Mouse (Mus musculus) heart, embryonic 10.5 days (tissue): ENCODE measurements around the gene Sox5. TPM values are rescaled to one million over a fixed set of nuclear protein-coding genes. Genes with fewer than 3 reads are reported as not detected.

Source experiments
- DNase-seq: peaks from one replicate; pipeline ENCODE4 v3.0.0-alpha.2; 2017; ENCODE audit warnings: low spot score
- H3K27ac ChIP-seq: fragments of 300-500 bp; sonication (generic); 2 replicates; pipeline ENCODE4 v1.5.1; 2016; ENCODE audit warnings: mild to moderate bottlenecking
- H3K27me3 ChIP-seq: fragments of 300-500 bp; sonication (generic); 2 replicates; pipeline ENCODE4 v1.6.1; 2016; ENCODE audit warnings: mild to moderate bottlenecking; ENCODE audit not compliant: poor library complexity, insufficient read depth, severe bottlenecking
- H3K36me3 ChIP-seq: fragments of 300-500 bp; sonication (generic); 2 replicates; pipeline ENCODE4 v1.6.1; 2016; ENCODE audit warnings: mild to moderate bottlenecking, moderate library complexity
- H3K4me1 ChIP-seq: fragments of 300-500 bp; sonication (generic); 2 replicates; pipeline ENCODE4 v1.6.1; 2016; ENCODE audit warnings: mild to moderate bottlenecking
- H3K4me3 ChIP-seq: fragments of 300-500 bp; sonication (generic); 2 replicates; pipeline ENCODE4 v1.5.1; 2016; ENCODE audit warnings: mild to moderate bottlenecking, moderate library complexity
- H3K9me3 ChIP-seq: fragments of 300-500 bp; sonication (generic); 2 replicates; pipeline ENCODE4 v1.6.1; 2016; ENCODE audit warnings: mild to moderate bottlenecking, moderate library complexity
- WGBS: fragments of 180-500 bp; shearing (Covaris S2); methylation state at CpG from one replicate; pipeline ENCODE4 v1.1.7; 2016; 5-methylcytosine and 5-hydroxymethylcytosine counted together
- polyA plus RNA-seq: library from polyadenylated mRNA; unstranded; fragments of >200 nt; fragmentation: Nextera tagmentation; extraction: Ambion mirVana; gene quantifications from 2 replicates; pipeline ENCODE4 v1.2.1, GENCODE M21; 2016

Sox5 gene
- polyA plus RNA-seq, 1 experiment from 2014 or later: 17.1 TPM

DNA sequence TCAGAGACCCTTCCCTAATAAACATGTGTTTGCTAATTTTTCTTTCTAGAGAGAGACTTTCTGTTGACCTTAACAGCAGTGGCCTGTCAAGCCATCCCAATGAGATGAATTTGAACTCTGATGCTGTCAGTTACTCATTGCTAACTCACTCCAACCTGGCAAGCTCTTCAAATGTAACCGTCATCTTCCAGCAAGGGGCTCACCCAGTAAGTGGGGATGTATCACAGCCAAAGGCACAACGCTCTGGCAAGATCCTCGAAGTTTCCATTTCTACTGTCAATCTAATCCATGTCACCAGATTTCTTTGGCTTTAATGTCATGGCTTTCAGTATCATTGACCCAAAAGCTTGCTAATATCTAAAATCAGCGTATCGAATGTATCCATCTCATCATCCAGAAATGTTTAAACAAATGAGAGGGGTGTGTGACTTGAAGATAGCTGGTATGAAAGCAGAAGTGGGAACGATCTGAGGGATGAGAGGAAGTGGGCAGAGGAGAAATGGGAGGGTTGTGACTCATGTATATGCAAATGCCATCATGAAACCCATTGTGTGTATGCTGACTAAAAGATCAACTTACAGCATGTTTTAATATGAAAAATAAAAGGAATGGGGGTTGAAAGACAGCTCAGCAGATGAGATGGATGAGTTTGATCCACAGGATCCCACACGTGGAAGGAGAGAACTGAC lies 88.4 kb downstream of the Sox5 start:
- 84% methylated on average over 7 of the region's 7 CpGs for WGBS
- peaks cover 7% of the 10 kb centered on the region for H3K4me1 ChIP-seq
- H3K9me3 ChIP-seq: no peaks in the 10 kb centered on the region
- no peaks in the 10 kb centered on the region for H3K27me3 ChIP-seq
- H3K27ac ChIP-seq: no peak overlapping the region
- H3K36me3 ChIP-seq: no peaks in the 10 kb centered on the region
- no peak overlapping the region for H3K4me3 ChIP-seq
- no peak for DNase-seq

DNA sequence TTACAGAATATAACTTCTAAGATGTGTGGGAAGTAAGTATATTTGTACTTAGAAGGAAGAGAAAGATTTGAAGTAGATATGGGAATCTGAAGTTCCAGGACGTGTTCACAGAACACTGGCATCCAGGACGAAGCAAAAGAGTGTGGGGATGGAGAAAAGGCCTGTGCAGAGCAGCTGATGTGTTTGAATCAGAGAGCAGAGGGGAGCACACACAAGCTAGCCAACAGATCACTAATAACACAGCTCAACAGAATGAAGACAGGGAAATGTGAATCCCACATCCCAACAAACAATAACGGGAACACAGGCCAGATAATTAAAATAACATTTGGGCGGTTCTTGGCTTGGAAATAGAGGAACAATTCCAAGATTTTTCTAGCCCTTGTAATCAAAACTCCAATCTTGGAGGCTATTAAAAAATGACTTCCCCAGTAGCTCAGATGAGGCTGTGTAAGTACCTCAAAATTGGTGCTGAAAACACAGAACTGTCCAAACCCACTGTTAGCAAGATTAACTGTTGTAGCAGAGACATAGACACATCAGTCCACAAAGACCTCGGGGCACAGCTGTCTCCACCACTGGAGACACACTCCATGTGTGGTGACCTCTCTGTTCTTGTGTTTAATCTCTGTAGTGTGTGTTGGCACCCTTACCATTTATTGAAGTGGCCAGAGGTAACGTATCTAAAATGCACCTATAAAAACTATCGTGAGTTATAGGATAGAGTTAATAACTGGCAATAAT lies 90.3 kb downstream of the Sox5 start:
- H3K4me3 ChIP-seq: no peak overlapping the region
- no peak for DNase-seq
- H3K36me3 ChIP-seq: no peaks in the 10 kb centered on the region
- 76% methylated on average over 7 of the region's 7 CpGs for WGBS
- H3K4me1 ChIP-seq: peaks cover 4% of the 10 kb centered on the region
- no peak overlapping the region for H3K27ac ChIP-seq
- no peaks in the 10 kb centered on the region for H3K27me3 ChIP-seq
- no peaks in the 10 kb centered on the region for H3K9me3 ChIP-seq

DNA sequence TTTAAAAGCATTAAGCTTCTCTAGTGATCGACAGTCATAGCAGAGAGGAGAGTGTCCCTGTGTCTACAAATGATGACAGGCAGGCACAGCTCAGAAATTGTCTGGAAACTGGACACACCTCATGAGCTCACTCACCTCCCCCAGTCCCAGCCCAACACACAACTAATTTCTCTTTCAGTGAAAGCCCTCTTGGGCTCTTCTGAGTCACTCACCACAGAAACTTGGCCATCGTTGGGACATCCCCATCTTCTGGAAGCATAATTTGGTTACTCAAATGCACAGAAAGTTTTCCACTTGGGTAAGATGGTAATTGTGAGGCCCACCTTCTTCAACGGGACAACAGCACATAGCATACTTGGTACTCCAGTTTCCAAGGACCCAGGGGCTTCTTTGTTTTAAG lies 92.7 kb downstream of the Sox5 start:
- H3K27me3 ChIP-seq: no peaks in the 10 kb centered on the region
- no peaks in the 10 kb centered on the region for H3K36me3 ChIP-seq
- no peaks in the 10 kb centered on the region for H3K4me1 ChIP-seq
- no peak overlapping the region for H3K27ac ChIP-seq
- no peak overlapping the region for H3K4me3 ChIP-seq
- 84% methylated on average over 3 of the region's 3 CpGs for WGBS
- DNase-seq: no peak
- no peaks in the 10 kb centered on the region for H3K9me3 ChIP-seq

DNA sequence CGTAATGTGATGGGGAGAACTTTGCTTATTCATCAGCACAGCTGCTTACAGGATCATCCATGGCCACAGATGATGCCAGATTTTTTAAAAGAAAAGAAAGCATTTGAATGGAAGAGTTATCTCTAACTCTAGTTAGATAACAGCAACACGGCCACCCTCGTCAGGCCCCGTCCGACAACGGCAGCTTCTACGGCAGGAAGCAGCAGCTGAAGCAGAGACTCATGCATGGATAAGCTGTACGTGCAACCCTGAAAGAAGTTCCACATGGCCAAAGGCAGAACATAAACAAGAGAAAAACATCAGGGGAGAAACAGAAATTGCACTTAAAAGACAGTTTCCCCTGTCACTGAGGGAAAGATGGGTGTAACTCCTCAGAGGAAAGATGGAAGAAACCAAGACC lies 94.1 kb downstream of the Sox5 start:
- WGBS: 37% methylated on average over 8 of the region's 8 CpGs
- Histone ChIP-seq H3K27me3 (no peaks in the 10 kb centered on the region), H3K27ac (no peak overlapping the region), H3K4me3 (no peak overlapping the region), H3K4me1 (no peaks in the 10 kb centered on the region), H3K9me3 (no peaks in the 10 kb centered on the region), H3K36me3 (no peaks in the 10 kb centered on the region)
- DNase-seq: no peak

DNA sequence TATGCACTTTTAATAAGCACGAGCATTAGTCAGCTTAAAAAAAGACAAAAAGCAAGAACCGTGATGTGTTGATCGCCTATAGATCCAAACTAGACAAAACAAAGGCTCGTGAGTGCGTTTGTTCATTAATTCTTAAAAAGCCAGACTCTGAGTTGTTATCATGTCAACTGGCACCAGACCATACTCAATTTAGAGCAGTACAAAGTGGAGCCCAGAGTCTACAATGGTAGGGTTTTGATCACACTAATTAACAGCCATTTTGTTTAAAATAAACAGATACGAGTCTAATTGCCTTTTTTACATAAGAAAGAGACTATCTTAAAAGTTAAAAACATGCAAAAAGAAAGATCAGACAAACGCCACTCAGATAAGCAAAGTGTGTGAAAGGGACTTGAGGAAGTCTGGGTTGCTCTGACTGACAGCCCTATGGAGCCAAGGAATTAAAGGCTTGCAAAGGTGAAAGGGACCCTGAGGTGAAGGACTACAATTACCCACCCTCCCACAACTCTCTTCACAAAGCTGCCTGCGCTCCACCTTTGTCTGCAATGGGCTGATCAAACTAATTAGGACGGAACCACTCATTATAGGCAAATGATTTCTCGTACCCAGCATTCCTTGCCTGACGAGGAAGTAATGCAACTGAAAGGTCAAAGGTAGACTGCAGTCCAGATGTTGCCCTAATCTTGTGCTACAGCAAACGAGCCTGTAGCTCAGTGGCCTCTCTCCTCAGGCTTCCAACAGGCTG lies 100.6 kb downstream of the Sox5 start:
- 63% methylated on average over 12 of the region's 12 CpGs for whole genome bisulfite sequencing
- Histone ChIP-seq H3K4me3 (no peak overlapping the region), H3K9me3 (no peaks in the 10 kb centered on the region), H3K4me1 (peaks cover 6% of the 10 kb centered on the region; the same call in 1 of the 2 replicates), H3K27me3 (no peaks in the 10 kb centered on the region), H3K36me3 (no peaks in the 10 kb centered on the region), H3K27ac (no peak overlapping the region)
- DNase-seq: no peak

DNA sequence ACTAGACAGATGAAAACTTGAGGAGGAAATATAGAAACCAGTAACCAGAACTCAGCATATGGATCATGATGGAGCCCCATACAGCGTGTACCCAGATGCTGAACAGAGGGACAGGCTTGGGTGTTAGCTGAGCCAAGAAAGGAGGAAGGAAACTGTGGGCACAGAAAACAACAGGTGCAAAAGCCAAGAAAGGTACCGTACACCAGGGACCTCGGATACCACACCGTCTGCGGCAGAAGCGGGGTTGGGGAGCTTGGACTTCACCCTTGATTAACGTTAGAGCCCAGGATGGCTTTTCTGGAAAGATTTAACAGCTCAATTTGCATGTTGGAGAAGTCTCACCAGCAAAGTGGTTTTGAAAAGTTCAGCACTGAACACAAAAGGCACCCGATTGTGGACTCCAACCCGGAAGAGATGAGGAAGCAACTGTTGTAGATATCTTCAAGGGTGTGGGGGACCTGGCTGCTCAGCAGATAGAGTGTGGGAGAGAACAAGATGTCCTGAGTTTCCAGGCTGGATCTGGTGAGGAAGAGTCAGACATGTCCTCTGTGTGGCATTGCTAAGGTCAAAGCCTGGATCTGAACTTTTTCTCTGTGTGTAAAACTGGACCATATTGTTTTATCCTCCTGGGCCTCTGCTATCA lies 104.2 kb downstream of the Sox5 start:
- 89% methylated on average over 9 of the region's 9 CpGs for WGBS
- no peak for DNase-seq
- Histone ChIP-seq H3K36me3 (no peaks in the 10 kb centered on the region), H3K27ac (no peak overlapping the region), H3K4me3 (no peak overlapping the region), H3K9me3 (no peaks in the 10 kb centered on the region), H3K4me1 (peaks cover 6% of the 10 kb centered on the region; the same call in 1 of the 2 replicates), H3K27me3 (no peaks in the 10 kb centered on the region)

DNA sequence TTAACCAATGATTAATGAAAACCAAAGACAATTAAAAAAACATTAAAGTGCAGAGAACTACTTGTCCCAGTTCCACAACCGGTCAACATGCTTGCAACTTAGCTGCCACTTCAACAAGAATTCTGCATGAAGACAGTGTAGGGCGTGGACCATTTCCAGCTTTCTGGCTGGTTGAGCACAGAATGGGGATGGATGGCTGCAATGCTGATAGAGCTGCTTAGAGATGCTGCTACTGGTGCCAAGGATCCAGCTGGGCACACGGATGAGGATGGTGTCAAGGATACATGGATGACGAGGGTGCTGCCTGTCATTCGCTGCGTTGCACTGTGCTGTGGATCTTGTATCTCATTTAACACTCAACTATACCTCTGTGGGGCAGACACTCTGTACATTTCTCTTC lies 106.7 kb downstream of the Sox5 start:
- 84% methylated on average over 6 of the region's 6 CpGs for WGBS
- no peak overlapping the region for H3K4me3 ChIP-seq
- no peaks in the 10 kb centered on the region for H3K9me3 ChIP-seq
- H3K36me3 ChIP-seq: no peaks in the 10 kb centered on the region
- H3K4me1 ChIP-seq: no peaks in the 10 kb centered on the region
- no peak for DNase-seq
- no peak overlapping the region for H3K27ac ChIP-seq
- no peaks in the 10 kb centered on the region for H3K27me3 ChIP-seq

DNA sequence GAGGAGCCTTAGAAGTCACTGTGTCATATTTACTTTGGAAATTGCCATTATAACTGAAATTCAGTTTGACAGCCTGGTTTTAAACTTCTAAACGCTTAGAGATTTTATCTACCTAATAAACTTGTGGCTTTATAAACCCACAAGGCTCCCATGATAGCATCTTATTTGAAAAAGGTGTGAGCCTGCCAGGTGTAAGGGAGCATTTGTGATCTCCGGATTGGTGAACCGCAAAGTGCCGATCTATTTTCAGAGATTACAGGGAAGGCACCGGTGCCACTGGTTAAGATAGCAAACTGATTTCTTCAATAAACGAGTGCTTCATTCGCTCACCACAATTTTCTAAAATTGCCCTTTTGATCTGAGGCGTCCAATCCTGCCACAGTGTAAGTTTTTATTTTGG lies 107.9 kb downstream of the Sox5 start:
- no peak overlapping the region for H3K27ac ChIP-seq
- no peaks in the 10 kb centered on the region for H3K27me3 ChIP-seq
- no peaks in the 10 kb centered on the region for H3K9me3 ChIP-seq
- no peaks in the 10 kb centered on the region for H3K36me3 ChIP-seq
- no peak for DNase-seq
- WGBS: 83% methylated on average over 8 of the region's 8 CpGs
- H3K4me3 ChIP-seq: no peak overlapping the region
- no peaks in the 10 kb centered on the region for H3K4me1 ChIP-seq

DNA sequence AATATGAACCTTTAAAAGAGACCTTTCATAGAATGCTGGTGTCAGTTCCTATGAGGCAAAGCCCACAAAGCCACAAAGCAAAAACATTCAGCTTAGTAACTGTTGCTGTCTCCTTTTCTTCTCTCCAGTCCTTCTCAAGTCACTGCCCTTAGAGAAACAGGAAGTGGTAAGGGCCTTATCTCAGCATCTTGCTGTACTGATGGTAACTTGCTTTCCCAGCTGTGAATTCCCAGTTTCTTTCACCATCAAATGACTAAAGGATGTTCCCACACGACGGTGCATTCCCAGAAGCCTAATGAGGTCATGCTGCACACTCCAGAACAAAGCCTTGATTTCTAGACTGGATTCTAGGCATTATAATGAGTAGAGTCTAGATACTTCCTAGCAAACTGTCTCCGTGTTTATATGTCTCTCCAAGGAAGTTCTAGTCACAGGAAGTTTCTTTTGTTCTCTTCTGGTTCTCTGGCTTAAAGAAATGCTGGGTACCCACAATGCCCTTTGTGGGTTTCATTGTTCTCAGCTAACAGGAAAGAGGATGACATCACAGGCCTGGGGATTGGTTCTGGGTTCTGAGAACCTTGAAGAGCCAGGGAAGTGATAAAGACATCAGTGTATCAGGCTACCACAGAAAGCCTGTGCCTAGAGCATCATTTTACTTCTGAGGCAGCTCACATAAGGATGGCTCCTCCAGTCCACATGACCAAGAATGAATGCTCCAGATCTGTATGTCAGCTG lies 111.2 kb downstream of the Sox5 start:
- Histone ChIP-seq H3K9me3 (0 out of 2 replicates have a peak, but pooled peaks cover 3% of the 10 kb centered on the region), H3K27me3 (no peaks in the 10 kb centered on the region), H3K36me3 (no peaks in the 10 kb centered on the region), H3K4me3 (no peak overlapping the region), H3K4me1 (no peaks in the 10 kb centered on the region), H3K27ac (no peak overlapping the region)
- DNase-seq: no peak
- WGBS: 54% methylated on average over 3 of the region's 3 CpGs

DNA sequence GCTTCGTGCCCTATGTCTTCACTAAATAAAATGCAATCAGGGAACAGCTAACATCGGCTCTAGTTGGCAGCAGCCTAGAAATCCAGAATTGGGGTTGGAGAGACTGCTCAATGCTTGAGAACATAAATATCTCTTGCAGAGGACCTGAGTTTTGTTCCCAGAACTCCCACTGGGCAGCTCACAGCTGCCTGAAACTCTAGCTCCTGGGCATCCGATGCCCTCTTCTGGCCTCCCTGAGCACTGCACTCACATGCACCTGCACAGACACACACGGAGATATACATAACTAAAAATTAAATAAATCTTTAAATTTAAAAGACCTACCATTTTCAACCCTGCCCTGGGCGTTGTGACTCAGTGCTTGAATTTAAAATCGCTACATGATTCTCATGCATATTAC lies 115.2 kb downstream of the Sox5 start:
- Histone ChIP-seq H3K27ac (no peak overlapping the region), H3K36me3 (no peaks in the 10 kb centered on the region), H3K4me3 (no peak overlapping the region), H3K27me3 (no peaks in the 10 kb centered on the region), H3K4me1 (no peaks in the 10 kb centered on the region), H3K9me3 (0 out of 2 replicates have a peak, but pooled peaks cover 3% of the 10 kb centered on the region)
- DNase-seq: no peak
- WGBS: 89% methylated on average over 6 of the region's 6 CpGs

DNA sequence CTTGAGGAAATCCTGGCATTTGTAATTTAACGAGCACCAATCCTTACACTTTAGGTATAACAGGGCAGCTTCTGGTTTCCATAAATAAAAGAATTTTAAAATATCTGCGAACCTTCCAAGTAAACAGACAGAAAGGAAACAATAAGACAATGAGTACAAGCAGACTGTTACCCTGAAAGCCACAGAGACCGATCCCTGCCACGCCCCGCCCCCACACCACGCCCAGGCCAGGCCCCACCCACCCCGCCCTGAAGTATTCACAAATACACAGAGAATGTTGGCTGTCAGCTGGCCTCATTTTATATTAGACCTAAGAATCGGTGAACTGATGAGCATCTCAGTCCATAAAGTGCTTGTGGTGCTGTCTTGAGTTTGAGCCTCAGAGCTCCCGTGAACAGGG lies 117.0 kb downstream of the Sox5 start:
- Histone ChIP-seq H3K36me3 (no peaks in the 10 kb centered on the region), H3K4me1 (no peaks in the 10 kb centered on the region), H3K27ac (no peak overlapping the region), H3K4me3 (no peak overlapping the region), H3K27me3 (no peaks in the 10 kb centered on the region), H3K9me3 (0 out of 2 replicates have a peak, but pooled peaks cover 3% of the 10 kb centered on the region)
- no peak for DNase-seq
- WGBS: 83% methylated on average over 9 of the region's 9 CpGs

DNA sequence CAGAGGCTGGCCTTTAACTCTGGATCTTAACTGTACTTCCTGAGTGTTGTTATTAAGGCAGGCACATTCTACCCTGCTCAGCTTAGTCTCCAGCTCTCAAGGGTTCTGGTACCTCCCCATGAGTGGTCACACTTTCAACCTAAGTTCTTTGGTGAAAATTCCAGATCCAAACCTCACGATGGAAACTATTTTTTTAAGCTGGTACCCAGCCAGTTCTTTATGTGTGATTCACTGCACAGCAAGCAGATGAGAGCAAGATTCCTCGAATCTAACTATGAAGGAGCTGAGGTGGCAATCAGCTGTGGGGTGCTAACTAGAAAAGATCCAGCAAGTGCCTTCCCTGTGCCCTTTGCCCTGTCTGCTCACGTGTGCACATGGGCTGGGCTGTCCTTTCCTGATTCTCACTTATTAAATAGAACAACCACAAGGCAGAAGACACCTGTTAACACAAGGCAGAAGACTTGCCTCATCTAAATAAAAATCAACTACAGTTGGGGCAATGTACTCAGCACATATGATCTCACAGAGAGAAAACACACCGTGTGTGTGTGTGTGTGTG lies 118.2 kb downstream of the Sox5 start:
- Histone ChIP-seq H3K4me1 (no peaks in the 10 kb centered on the region), H3K9me3 (0 out of 2 replicates have a peak, but pooled peaks cover 3% of the 10 kb centered on the region), H3K27me3 (no peaks in the 10 kb centered on the region), H3K27ac (no peak overlapping the region), H3K4me3 (no peak overlapping the region), H3K36me3 (no peaks in the 10 kb centered on the region)
- DNase-seq: no peak
- 78% methylated on average over 4 of the region's 4 CpGs for WGBS
